Mouse (Mus musculus) lung, adult 2 months (tissue): ENCODE data around the gene Slc8a1.

ENCODE experiments used
- CTCF ChIP-seq: fragments of 200-500 bp; IDR thresholded peaks from 2 replicates; pipeline ENCODE4 v1.5.1; 2011; ENCODE audit warnings: mild to moderate bottlenecking, low read length, control low read depth; ENCODE audit not compliant: insufficient read depth
- POLR2A ChIP-seq: fragments of 200-500 bp; IDR thresholded peaks from 2 replicates; pipeline ENCODE4 v1.6.1; 2011; ENCODE audit warnings: low read depth, mild to moderate bottlenecking, control low read depth, low read length, borderline replicate concordance; ENCODE audit errors: extremely low read depth

GRCm38 (mm10) chr17:81377757-81378299 is 360.3 kb downstream of the Slc8a1 start:
- TF ChIP-seq CTCF (no peak), POLR2A (no peak)
